Mouse (Mus musculus): ENCODE results near the gene Abcg4. TPM values are rescaled to one million over a fixed set of nuclear protein-coding genes. Genes with fewer than 3 reads are reported as not detected.

Gene Abcg4
- total RNA-seq, 2 experiments from 2014 or later = 1.0 to 1.5 TPM

DNA sequence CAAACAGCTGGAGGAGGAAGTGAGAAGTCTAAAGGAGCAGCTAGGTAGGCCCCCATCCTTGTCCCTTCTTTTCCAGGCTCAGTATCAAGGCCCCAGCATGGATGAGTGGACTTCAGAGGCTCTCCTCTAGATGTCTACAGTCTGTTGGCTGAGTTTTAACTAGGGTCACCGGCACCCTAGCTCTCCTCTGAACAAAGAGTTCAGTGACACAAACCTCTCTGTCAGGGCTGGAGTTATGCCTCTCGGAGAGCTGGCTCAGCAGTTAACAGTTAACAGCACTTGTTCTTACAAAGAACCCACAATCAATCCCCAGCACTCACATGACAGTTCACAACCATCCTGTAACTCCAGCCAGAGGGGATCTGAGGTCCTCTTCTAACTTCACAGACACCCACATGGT lies 44.8 kb downstream of the Abcg4 start:
- no peak for DNase-seq
- intact Hi-C loops (cut with DNase I) = no loop called here

DNA sequence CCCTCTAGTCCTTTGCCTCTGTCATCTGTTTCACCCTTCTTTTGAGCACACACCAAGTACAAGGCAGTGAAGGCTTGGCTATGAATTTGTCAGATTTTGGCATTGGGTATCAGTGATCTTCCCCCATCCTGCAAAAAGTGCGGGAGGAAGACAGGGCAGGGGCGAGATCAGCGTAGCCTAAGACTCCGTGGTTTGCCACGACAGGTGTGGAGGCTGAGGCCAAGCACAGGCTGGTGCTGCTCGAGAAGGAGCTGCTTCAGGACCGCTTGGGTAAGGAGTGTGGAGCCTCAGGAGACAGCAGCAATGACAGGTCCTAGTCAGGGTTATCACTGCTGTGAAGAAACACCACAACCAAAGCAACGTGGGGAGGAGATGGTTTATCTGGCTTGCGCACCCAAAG lies 47.0 kb downstream of the Abcg4 start:
- intact Hi-C loops (cut with DNase I) = no loop called here
- no peak for DNase-seq

DNA sequence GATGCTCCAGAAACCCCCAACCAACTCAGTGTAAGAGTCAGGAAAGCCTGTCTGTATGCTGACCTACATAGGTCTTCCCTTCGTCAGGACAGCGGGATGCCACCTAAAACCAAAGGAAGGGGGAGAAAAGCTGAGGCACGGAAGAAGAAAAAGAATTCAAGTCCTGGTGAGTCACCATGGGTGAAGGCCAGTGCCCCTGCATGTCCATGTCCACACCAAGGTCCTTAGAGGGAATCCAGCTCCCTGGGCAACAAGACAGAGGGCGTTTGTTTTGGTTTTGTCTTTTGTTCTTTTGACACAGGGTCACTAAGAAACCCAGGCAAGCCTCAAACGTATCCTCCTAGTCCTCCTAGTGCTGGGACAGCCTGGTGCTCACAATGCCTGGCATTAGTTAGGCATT lies 47.5 kb downstream of the Abcg4 start:
- DNase-seq = no peak
- intact Hi-C loops (cut with DNase I) = no loop called here

DNA sequence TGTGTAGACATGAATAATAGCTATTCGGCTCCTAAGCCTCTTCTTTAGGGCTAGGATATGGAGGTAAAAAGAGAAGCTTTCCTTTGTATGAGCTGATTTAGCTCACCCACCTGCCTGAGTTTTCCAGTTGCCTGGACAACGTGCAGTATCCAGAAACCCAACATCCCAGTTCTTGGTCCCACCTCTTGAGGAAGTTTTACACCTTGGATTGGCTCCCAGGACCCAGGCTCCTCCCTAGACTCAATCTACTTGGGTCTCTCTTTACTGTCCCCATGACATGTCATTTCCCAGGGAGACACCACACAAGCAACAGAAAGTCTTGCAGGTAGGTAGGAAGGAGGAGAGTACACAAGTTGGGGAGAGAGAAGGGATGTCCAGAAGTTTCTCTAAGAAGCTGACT lies 48.0 kb downstream of the Abcg4 start, which contains the start of gene Ccdc153:
Ccdc153 (plus strand) TSS at position 278 of the 400 bp plus-strand sequence.
- no peak for DNase-seq
- intact Hi-C loops (cut with DNase I) = no loop called here

DNA sequence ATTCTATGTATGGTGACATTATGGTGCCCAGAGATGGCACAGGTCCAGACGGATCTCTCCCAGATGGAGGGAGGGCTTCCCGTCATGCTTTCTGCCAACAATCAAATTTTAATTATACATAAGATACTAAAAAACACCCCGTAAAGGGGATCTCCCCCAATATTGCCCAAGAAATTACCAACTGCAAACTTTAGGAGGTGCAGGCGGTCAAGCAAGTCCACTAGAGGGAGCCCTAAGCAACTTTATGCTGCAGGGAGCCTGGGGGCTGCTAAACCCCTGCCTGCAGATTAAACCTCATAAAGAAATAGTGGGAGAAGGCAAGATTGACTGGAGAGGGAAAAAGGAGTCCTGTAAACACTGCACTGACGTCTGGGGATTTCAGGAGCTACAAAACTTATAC lies 49.0 kb downstream of the Abcg4 start:
- peak; percentile 62 to 79 for DNase-seq
- intact Hi-C loops (cut with DNase I) = loop anchor here (1.0 to 10.0 kb wide), 2 partner anchors 118 to 255 kb away; no protein-coding TSS in a partner anchor

DNA sequence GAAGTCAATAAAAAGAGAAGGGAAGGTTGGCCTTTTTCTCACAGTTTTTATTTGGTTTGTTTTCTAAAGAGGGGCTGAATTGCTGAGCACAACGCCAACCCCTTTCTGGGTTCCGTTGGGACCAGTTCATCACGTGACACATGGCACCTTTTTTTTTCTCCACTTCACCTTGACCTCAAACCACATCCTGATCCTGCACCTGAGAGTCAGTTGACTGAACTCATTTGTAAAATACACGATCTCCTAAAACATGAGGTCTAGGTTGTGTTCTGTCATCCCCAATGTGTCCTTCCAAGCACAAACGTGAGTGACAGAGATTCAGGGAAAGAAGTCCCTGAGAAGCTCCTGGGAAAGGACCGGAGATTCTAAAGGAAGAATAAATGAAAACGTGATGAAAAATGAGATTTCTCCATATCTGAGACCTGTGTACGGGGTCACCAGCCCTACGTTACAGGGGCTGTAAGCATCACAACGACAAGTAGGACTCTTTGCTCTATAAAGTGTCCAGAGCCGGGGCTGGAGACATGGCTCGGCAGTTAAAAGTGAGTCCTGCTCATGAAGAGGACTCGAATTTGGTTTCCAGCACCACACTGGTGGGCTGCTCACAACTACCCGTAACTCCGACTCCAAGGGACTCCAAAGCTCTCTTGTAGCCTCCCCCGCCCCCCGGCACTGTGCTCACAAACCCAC lies 49.8 kb downstream of the Abcg4 start:
- intact Hi-C loops (cut with DNase I) = loop anchor here (1.0 to 10.0 kb wide), 2 partner anchors 119 to 254 kb away; no protein-coding TSS in a partner anchor
- no peak for DNase-seq

DNA sequence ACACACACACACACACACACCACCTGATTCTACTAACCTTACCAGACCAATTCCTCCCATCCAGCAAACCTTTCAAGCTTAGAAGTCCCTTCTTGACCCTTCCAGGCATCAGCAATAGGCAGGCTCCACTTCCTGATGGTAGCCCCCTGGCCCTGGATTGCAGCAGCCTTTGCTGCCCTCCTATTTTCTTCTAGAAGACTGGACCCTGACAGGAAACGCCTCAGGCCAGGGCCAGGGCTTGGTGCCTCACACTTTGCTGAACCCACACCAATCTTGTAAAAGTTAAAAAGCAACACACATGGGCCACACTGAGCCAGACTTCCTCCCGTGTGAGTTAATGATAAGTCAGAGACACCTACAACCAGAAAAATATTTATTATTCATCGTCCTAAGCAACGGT lies 51.3 kb downstream of the Abcg4 start:
- DNase-seq = no peak
- intact Hi-C loops (cut with DNase I) = loop anchor here (10.0 kb wide), 1 partner anchor 252 kb away; no protein-coding TSS in a partner anchor

DNA sequence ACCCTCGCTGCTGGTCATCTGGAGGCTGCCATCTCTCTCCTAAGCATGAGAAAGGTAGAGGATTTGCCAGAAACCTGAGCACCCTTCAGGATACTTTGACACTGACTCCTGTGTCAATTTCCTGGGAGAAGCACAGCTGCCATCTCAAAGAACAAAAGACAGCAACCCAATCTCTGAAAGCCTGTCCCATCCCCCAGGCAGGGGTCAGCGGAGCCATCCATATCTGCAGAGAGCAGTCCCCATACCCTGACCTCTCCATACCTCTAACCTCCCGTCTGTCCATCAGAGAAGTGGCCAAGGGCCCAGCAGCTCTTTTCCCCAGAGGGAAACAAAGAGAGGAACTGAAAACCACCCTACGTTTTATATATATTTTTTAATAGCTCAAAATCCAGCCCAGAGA lies 51.8 kb downstream of the Abcg4 start:
- DNase-seq = no peak
- intact Hi-C loops (cut with DNase I) = loop anchor here (10.0 kb wide), 1 partner anchor 252 kb away; no protein-coding TSS in a partner anchor

DNA sequence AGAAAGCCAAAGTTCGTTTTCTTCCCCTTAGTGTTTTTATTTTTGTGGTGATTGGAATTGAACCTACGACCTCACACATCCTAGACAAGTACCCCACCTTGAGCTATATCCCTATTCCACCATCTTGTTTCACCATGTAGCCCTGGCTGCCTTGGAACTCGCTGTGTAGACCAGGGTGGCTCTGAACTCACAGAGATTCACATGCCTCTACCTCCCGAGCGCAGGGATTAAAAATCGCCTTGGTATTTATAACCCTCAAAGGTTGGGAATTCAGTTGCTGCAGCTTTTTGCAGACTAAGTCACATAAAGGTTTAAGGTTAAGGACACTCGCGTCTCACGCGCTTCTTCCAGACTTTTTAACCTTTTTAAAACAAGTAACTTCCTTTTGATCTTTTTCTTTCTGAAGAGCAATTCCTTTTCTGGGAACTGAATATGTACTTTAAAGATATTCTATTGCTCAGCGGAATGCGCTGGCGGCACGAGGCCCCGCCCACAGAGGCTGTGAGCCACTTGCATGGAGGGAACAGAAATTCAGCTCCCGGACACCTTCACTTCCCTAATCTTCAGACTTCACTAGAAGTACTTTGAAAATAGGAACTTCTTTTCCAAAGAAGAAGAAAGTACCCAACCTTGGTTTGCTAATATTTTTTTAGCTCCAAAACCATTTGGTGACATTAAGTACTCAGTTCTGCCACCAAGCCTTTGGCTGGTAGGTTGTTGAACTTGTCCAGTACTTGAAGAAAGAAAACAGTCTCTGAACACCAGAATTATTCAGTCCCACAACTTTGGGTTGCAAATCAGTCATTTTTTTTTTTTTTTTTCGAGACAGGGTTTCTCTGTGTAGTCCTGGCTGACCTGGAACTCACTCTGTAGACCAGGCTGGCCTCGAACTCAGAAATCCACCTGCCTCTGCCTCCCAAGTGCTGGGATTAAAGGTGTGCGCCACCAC lies 53.7 kb downstream of the Abcg4 start:
- intact Hi-C loops (cut with DNase I) = loop anchor here (10.0 kb wide), 1 partner anchor 250 kb away; no protein-coding TSS in a partner anchor
- peak; percentile 61 for DNase-seq

DNA sequence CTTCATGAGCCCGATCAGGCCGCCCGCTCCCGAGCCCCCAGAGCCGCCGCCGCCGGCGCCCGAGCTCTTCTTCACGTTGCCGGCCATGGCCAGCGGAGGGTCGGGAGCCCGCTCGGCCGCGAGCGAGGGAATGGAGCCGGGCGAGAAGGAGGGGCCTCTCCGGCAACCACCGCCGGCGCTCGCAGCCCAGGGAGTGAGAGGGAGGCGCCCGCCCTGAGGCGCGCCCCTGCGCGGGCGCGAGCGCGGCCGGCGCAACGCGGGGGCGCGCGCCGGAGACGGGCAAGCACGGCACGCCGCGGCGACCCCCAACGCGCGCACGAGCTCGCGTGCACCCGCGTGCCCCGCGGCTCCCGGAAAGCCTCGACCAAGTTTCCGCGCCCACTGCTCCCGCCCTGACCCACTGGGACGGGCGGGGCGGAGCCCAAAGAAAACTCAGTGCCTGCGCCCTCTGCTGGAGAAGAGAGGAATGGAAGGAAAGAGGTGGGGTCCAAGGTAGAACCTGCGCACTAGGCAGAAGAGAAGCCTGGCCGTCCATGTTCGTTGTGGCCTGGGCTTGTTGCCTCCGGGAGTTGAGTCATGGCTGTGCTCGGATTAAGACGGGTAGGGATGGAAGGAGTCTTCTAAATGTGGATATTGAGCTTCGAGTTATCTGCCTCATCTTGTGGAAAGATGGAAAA lies 54.5 kb downstream of the Abcg4 start, which contains the start of gene Cbl:
Cbl (minus strand) TSS at position 248 of the 677 bp plus-strand sequence.
- peak; percentile 100 for DNase-seq
- intact Hi-C loops (cut with DNase I) = loop anchor here (1.0 to 10.0 kb wide), 3 partner anchors 61 to 249 kb away; no protein-coding TSS in a partner anchor

DNA sequence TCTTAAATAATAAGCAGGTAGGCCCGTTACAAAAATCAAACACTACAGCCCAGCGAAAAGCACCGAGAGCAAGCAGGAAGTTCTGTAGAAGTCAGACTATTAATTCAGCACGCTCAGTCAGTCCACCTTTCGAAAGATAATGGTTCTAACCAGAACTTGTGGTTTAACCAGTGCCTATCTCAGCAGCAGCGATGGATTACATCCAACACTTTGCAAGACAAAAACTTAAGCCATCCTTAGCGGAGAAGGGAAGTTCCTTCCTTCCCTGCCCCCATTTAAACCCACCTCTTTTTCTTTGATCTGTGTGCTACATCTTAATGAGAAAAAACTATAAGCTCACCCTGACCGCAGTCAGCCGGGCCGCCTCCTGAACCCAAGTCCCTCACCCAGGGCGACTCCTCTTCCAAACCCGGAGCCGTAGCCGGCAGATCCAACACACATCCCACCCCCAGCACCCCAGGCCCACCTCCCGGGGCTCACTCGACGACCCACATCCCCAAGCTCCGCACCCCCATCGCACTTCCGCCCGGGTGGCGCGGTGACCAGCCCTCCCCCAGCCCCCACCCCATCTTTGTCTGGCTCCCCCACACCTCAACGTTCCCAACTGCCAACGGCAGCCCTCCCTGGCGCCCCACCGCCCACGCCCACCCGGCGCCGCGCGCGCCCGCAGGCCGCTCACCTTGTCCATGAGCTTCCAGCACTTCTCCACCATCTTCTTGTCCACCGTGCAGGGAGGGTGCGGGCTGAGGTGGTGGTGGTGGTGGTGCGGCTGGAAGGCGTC lies 55.2 kb downstream of the Abcg4 start:
- intact Hi-C loops (cut with DNase I) = loop anchor here (1.0 to 10.0 kb wide), 3 partner anchors 60 to 248 kb away; no protein-coding TSS in a partner anchor
- peak in 1 of 2 experiments; percentile 53 for DNase-seq

DNA sequence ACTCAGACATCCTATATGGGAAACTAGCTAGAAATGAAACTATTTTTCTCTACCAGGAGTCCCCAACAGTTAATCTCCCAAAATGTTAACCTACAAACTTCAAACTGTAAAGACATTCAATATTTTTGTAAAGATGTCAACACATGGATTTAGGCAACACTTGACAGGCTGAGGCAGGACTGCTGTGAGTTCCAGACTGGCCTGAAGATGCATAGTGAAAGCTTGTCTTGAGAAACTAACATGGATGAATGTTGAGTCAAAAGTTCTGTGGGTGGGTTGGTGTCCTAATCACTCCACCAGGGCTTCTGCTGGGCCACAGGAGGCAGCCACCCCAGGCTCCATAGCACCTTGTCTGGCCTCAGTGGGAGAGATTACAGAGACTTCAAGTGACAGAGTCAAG lies 56.8 kb downstream of the Abcg4 start:
- intact Hi-C loops (cut with DNase I) = loop anchor here (2.0 to 10.0 kb wide), 2 partner anchors 59 to 247 kb away; no protein-coding TSS in a partner anchor
- no peak for DNase-seq

DNA sequence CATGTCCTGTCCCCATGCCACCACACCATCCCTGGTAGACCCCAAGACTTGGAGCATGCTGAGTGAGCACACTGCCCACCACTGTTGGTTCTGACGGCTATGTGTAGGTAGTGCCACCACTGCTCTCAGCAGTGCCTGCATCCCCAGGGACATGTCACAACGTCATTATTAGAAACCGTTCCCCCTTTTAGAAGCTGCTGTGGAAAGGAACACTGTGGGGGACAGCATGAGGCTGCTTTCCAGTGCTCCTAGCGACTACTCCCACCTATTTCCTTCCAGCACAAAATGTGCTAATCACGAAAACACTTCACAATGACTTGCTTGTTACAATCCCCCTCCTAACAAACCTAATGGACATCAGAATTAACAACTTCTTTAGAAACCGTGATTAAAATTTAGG lies 62.4 kb downstream of the Abcg4 start:
- intact Hi-C loops (cut with DNase I) = no loop called here
- DNase-seq = no peak

Small RNA genes lying within 50 kb of the gene (microRNA-seq; reads per million reads assigned to microRNA genes)
- gene Gm44335 = 0 reads per million in 2 experiments

Other genes starting within 250 kb of the Abcg4 start
- 10 to 100 TPM; 31.3 to 32.3 TPM for gene Thy1, start 245.2 kb downstream of the Abcg4 start, total RNA-seq (2021)
- gene Usp2, start 221.6 kb downstream of the Abcg4 start, total RNA-seq (2021) = 100 to 1,000 TPM; 102 to 150 TPM
- gene Mfrp, start 186.9 kb downstream of the Abcg4 start, total RNA-seq (2021) = not detected
- 10 to 100 TPM; 15.5 to 21.3 TPM for gene C1qtnf5, start 181.4 kb downstream of the Abcg4 start, total RNA-seq (2021)
- under 1 TPM; 0.10 to 0.12 TPM for gene Gm49380, start 175.1 kb downstream of the Abcg4 start, total RNA-seq (2021)
- 10 to 100 TPM; 18.1 TPM for gene Rnf26, start 175.1 kb downstream of the Abcg4 start, total RNA-seq (2021)
- gene Mcam, start 154.1 kb downstream of the Abcg4 start, total RNA-seq (2021) = 100 to 1,000 TPM; 147 to 156 TPM
- gene Cbl, start 54.6 kb downstream of the Abcg4 start, total RNA-seq (2021) = 10 to 100 TPM; 30.9 to 31.3 TPM
- gene Ccdc153, start 47.9 kb downstream of the Abcg4 start, total RNA-seq (2021) = not detected
- gene Pdzd3, start 37.1 kb downstream of the Abcg4 start, total RNA-seq (2021) = 1 to 10 TPM; 2.3 to 3.3 TPM
- gene Nlrx1, start 20.0 kb downstream of the Abcg4 start, total RNA-seq (2021) = 10 to 100 TPM; 14.9 to 18.3 TPM
- 10 to 100 TPM; 10.0 to 11.1 TPM for gene Hinfp, start 17.1 kb upstream of the Abcg4 start, total RNA-seq (2021)
- gene C2cd2l, start 31.7 kb upstream of the Abcg4 start, total RNA-seq (2021) = 10 to 100 TPM; 14.2 to 17.6 TPM
- gene Dpagt1, start 37.4 kb upstream of the Abcg4 start, total RNA-seq (2021) = 10 to 100 TPM; 21.1 to 25.2 TPM
- gene H2afx, start 46.1 kb upstream of the Abcg4 start, total RNA-seq (2021) = 10 to 100 TPM; 54.1 to 57.9 TPM
- gene Hmbs, start 55.6 kb upstream of the Abcg4 start, total RNA-seq (2021) = 10 to 100 TPM; 54.2 to 55.2 TPM
- gene Vps11, start 73.1 kb upstream of the Abcg4 start, total RNA-seq (2021) = 10 to 100 TPM; 22.4 to 22.8 TPM
- 10 to 100 TPM; 35.8 to 45.7 TPM for gene Hyou1, start 90.9 kb upstream of the Abcg4 start, total RNA-seq (2021)
- 10 to 100 TPM; 29.2 to 31.6 TPM for gene Slc37a4, start 108.2 kb upstream of the Abcg4 start, total RNA-seq (2021)
- gene Rps25, start 118.5 kb upstream of the Abcg4 start, total RNA-seq (2021) = 1,000 to 10,000 TPM; 1,003 to 1,015 TPM
- 10 to 100 TPM; 34.8 to 42.5 TPM for gene Trappc4, start 119.0 kb upstream of the Abcg4 start, total RNA-seq (2021)
- 10 to 100 TPM; 11.6 to 12.0 TPM for gene Ccdc84, start 130.0 kb upstream of the Abcg4 start, total RNA-seq (2021)
- gene Foxr1, start 152.5 kb upstream of the Abcg4 start, total RNA-seq (2021) = not detected
- not detected for gene Upk2, start 166.4 kb upstream of the Abcg4 start, total RNA-seq (2021)
- 10 to 100 TPM; 66.8 to 73.0 TPM for gene Bcl9l, start 194.2 kb upstream of the Abcg4 start, total RNA-seq (2021)